Mouse (Mus musculus) hematopoietic stem cell, adult 5-6 weeks (primary cell): ENCODE results near the gene Krt26. TPM values are rescaled to one million over a fixed set of nuclear protein-coding genes. Genes with fewer than 3 reads are reported as not detected.
A peak's percentile ranks its signal among the peaks of the same experiment; 100 is the strongest.

Source experiments
- ATAC-seq, 2 experiments: fragments of 125-278 bp in 1 of 2; replicated peaks in 1 of 2; 2 replicates each; pipeline ENCODE4 v1.8.0; 2016 to 2017; ENCODE audit warnings: inconsistent platforms in 2 of 2, mild to moderate bottlenecking in 2 of 2, moderate number of reproducible peaks in 2 of 2, low read depth in 1 of 2, moderate TSS enrichment in 1 of 2; ENCODE audit not compliant: low FRiP score in 2 of 2, poor library complexity in 2 of 2, severe bottlenecking in 2 of 2, insufficient read depth in 1 of 2, low TSS enrichment in 1 of 2
- total RNA-seq: library from RNA; stranded (forward); fragments of 172-1452, 232-1000 nt; gene quantifications from 2 replicates; pipeline ENCODE4 v1.2.3, GENCODE M21; 2017

The Krt26 gene
- total RNA-seq, 1 experiment from 2014 or later = not detected

DNA sequence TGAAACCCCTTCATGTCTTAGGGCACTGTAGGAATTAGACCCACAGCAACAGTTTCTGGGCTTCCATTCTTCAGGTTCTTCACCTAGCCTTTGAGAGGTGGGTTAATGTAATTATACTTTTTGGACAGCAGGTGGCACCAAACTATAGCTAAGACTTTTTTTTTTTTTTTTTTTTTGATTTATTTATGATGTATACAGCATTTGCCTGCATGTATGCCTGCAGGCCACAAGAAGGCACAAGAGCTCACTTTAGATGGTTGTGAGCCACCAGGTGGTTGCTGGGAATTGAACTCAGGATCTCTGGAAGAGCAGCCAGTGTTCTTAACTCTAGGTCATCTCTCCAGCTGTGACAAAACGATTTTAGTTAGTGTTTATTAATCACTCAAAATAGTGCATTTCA, 26.9 kb downstream of the Krt26 start:
- ATAC-seq = peak in 1 of 2 experiments; percentile 35; a peak in 1 of 4 replicates

DNA sequence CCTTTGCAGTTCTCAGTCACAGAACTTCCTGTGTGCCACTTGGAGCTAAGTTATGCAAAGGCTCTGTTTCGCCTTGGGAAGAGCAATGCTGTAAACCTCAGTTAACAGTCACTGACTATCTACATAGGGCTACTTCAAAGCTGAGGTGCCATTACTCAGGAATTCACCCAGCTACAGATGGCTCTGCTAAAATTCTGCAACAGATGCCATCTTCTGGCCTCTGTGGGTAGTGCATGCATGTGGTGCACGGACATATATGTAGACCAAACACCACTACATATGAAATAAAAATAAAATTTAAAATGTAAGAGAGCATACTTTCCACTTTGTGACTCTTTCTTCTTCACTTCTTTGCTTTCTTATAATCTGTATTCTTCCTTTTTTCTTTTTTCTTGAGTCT, 30.2 kb downstream of the Krt26 start:
- peak; percentile 58 to 73; a peak in 3 of 4 replicates for ATAC-seq

DNA sequence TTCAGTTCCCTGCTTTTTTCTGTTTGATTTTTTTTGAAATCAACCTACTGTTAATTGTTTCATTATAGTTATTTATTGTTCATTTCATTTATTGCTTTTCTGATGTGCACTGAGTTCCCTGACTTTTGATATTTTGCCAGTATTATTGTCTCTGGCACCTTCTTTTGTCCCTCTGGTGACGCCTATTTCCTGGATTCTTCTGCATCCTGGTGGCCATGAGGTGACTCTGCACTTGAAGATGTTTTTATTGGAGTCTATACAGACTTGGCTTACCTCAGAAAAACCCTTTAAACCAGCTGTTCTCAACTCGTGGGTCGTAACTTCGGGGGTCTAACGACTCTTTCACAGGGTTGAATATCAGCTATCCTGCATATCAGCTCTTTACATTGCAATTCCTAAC, 42.7 kb downstream of the Krt26 start:
- no peak for ATAC-seq

DNA sequence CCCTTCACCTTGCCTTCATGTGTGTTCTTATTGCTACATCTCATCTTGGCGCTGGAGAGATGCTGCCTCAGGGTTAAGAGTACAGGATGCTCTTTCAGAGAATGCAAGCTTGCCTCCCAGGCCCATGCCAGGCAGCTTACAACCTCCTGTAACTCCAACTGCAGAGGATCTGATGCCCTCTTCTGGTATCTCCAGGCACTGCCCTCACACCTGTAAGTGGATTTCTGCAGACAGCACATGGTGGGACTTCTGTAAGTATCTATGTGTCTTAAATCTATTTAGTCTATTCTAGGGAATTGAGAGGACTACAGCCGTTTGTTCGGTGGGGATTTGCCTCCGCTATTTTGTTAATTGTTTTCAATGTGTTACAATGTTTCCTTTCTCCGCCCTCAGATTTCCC, 44.9 kb downstream of the Krt26 start:
- 0 out of 4 replicates have a peak, but pooled peaks of 1 of the 2 experiments have one; percentile 37 for ATAC-seq

DNA sequence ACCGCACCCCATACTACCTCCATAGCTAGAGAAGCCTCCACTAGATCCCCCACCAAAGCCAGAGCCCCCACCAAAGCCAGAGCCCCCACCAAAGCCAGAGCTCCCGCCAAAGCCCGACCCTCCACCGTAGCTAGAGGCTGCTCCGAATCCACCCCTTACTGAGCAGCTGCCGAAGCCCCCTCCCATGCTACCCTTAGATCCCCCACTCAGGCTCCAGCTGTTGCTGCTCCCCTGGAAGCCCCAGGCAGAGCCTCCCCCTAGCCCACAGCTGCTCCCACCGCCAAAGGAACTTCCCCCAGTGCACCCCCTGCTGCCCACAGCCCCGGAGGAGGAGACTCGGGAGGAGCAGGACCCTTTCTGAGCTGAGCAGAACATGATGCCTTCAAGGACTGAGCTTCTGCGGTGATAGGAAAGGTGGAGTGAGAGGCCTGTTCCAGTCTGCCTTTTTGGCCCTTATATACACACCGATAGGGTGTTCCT, 52.9 kb downstream of the Krt26 start, which contains the start of gene Krt24:
Gene Krt24 (minus strand): TSS at position 430 of the 480 bp plus-strand sequence.
- ATAC-seq = no peak

DNA sequence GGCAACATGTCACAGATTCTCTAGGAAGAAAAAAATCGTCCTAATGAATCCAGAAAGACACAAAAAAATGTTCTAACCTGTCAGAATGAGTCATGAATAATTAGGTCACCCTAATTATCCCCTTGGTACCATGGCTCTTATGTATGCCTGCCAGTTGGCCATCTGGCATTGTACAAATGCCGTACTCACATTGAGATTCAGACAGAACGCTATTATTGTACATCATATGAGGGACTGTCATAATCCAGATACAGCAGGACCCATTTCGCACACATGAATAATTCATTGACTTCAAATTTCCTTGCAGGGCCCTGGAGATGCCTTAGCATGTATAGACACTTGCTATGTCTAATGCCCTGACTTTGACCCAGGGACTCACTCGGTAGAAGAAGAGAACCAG, 53.8 kb downstream of the Krt26 start:
- no peak for ATAC-seq

DNA sequence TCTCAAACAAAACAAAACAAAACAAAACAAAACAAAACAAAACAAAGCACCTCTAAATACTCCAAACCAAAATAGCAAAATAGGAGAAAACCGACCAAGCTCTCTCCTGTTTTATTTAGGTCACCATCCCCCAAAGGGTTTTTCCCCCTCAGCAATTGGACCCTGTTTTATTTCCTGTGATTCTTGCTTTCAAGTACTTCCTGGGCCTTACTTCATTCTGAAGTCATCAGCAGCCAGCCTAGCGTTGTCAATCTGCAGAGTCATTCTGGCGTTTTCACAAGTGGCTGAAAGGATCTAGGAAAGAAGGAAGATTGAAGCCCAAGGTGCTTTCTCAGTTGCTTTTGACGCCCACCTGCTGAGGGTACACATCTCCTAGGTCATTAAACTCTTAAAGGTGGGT, 54.4 kb downstream of the Krt26 start:
- no peak for ATAC-seq

DNA sequence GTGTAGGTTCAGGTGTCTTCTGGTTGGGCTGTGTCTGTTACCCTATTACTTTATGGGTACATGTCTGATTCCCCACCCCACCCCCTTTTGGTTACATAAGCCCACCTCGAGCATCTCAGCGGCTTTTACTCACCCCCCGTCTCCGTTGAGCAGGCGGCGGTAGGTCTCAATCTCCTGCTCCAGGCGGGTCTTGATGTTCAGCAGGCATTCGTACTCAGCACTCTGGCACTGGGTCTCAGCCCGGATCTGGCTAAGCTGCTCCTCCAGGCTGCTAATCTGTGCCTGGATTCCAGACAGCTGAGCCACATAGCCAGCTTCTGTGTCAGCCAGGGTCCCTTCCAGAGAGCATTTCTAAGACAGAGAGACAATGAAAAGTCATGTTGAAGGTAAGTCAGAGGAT, 56.6 kb downstream of the Krt26 start:
- ATAC-seq = no peak

DNA sequence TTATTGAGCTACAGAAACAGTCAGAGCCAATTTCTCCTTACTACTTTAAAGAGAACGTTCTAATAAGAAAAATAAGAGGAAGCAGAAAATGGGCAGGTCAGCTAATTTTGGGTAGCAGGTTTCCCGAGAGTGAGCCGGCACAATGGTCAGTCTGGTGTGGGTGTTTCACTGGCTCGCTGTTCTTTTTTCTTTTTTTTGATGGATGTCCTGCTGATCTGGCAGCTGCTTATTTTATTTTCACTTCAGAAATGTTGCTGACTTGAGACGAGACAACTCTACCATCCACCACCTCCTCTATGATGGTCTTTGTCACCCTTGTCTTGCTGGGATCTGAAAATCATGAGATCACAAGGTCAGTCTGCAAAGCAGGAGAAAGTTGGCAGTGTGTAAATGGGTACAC, 57.8 kb downstream of the Krt26 start:
- no peak for ATAC-seq

Other genes with a start within 250 kb of the Krt26 start
- 0.13 TPM in 1 of 2 replicates, not detected in the other for gene Tns4, start 248.7 kb downstream of the Krt26 start, total RNA-seq
- gene Ccr7, start 182.9 kb downstream of the Krt26 start, total RNA-seq = 1.2 and 2.8 TPM in 2 replicates
- gene Smarce1, start 106.9 kb downstream of the Krt26 start, total RNA-seq = 298 and 368 TPM in 2 replicates
- not detected in 2 replicates for gene Krt222, start 93.9 kb downstream of the Krt26 start, total RNA-seq
- not detected in 2 replicates for gene Krt24, start 52.7 kb downstream of the Krt26 start, total RNA-seq
- gene Krt25, start 15.0 kb downstream of the Krt26 start, total RNA-seq = not detected in 2 replicates
- not detected in 2 replicates for gene Krt27, start 13.1 kb upstream of the Krt26 start, total RNA-seq
- gene Krt28, start 36.9 kb upstream of the Krt26 start, total RNA-seq = not detected in 2 replicates
- gene Krt10, start 51.4 kb upstream of the Krt26 start, total RNA-seq = not detected in 2 replicates
- gene Krt12, start 84.3 kb upstream of the Krt26 start, total RNA-seq = not detected in 2 replicates
- gene Krt20, start 100.2 kb upstream of the Krt26 start, total RNA-seq = not detected in 2 replicates
- not detected in 2 replicates for gene Krt23, start 155.2 kb upstream of the Krt26 start, total RNA-seq
- gene Krt39, start 183.4 kb upstream of the Krt26 start, total RNA-seq = not detected in 2 replicates
- not detected in 2 replicates for gene Krt40, start 205.2 kb upstream of the Krt26 start, total RNA-seq
- not detected in 2 replicates for gene Krtap3-3, start 212.9 kb upstream of the Krt26 start, total RNA-seq
- not detected in 2 replicates for gene Krtap3-2, start 218.9 kb upstream of the Krt26 start, total RNA-seq
- not detected in 2 replicates for gene Gm11939, start 221.5 kb upstream of the Krt26 start, total RNA-seq
- gene Krtap3-1, start 228.7 kb upstream of the Krt26 start, total RNA-seq = not detected in 2 replicates
- gene Krtap1-5, start 243.1 kb upstream of the Krt26 start, total RNA-seq = not detected in 2 replicates
- not detected in 2 replicates for gene Krtap1-4, start 245.7 kb upstream of the Krt26 start, total RNA-seq